Mouse (Mus musculus): ENCODE results near the gene A630095E13Rik. TPM values are rescaled to one million over a fixed set of nuclear protein-coding genes. Genes with fewer than 3 reads are reported as not detected.
"Not testable (repeated sequence)": the region's sequence is repeated elsewhere in the genome, so short reads cannot be mapped to it uniquely, and the experiment has no call there.

A630095E13Rik gene
- polyA plus RNA-seq (2012; ENCODE audit: insufficient read depth, insufficient read length, missing spikeins) = not detected in 2 replicates

GRCm38 (mm10) chr9:36643276-36643675 lies at the start of gene A630095E13Rik:
TSS of gene A630095E13Rik (minus strand) at chr9:36643376.
- not testable (repeated sequence) for H3K4me1 ChIP-seq (ENCODE audit: control insufficient read depth, insufficient read depth, low read length); H3K4me3 ChIP-seq (ENCODE audit: insufficient read depth, low read length); H3K27ac ChIP-seq (ENCODE audit: insufficient read depth, low read depth, low read length)

- H3K27ac ChIP-seq (ENCODE audit: insufficient read depth, low read depth, low read length) = no peak within 1 kb of the TSS
- no peaks in the 10 kb centered on the region for H3K4me1 ChIP-seq (ENCODE audit: control insufficient read depth, insufficient read depth, low read length)
- TF ChIP-seq CTCF (IDR thresholded peaks at IDR 0.05; ENCODE audit: low read depth, low read length) (no peak), POLR2A (IDR thresholded peaks at IDR 0.05; ENCODE audit: borderline replicate concordance, low read depth, low read length) (no peak)
- no peak within 1 kb of the TSS for H3K4me3 ChIP-seq (ENCODE audit: insufficient read depth, low read length)
Observed at GRCm38 (mm10) chr9:36692920-36693319, 49.7 kb upstream of the A630095E13Rik start, which contains the start of gene Acrv1. TSS of gene Acrv1 (plus strand) at chr9:36693220.

GRCm38 (mm10) chr9:36687329-36687728 lies 44.2 kb upstream of the A630095E13Rik start:
- TF ChIP-seq CTCF (IDR thresholded peaks at IDR 0.05; ENCODE audit: low read depth, low read length) (no peak), POLR2A (IDR thresholded peaks at IDR 0.05; ENCODE audit: borderline replicate concordance, low read depth, low read length) (no peak)
- Histone ChIP-seq H3K4me1 (ENCODE audit: control insufficient read depth, insufficient read depth, low read length) (no peaks in the 10 kb centered on the region), H3K4me3 (ENCODE audit: insufficient read depth, low read length) (no peak overlapping the region), H3K27ac (ENCODE audit: insufficient read depth, low read depth, low read length) (no peak overlapping the region)

- H3K4me3 ChIP-seq (ENCODE audit: insufficient read depth, low read length) = no peak overlapping the region
Observed at GRCm38 (mm10) chr9:36681424-36681823, 38.2 kb upstream of the A630095E13Rik start.

More at GRCm38 (mm10) chr9:36681424-36681823, 38.2 kb upstream of the A630095E13Rik start:
- Histone ChIP-seq H3K4me1 (ENCODE audit: control insufficient read depth, insufficient read depth, low read length) (no peaks in the 10 kb centered on the region), H3K27ac (ENCODE audit: insufficient read depth, low read depth, low read length) (no peak overlapping the region)
- no peak for TF ChIP-seq POLR2A (IDR thresholded peaks at IDR 0.05; ENCODE audit: borderline replicate concordance, low read depth, low read length)

Other genes with a start within 250 kb of the A630095E13Rik start
- not detected in 2 replicates for gene Gm7257, start 211.5 kb downstream of the A630095E13Rik start, polyA plus RNA-seq (2012; ENCODE audit: insufficient read depth, insufficient read length, missing spikeins)
- gene Gm9513, start 167.7 kb downstream of the A630095E13Rik start, polyA plus RNA-seq (2012; ENCODE audit: insufficient read depth, insufficient read length, missing spikeins) = not detected in 2 replicates
- not detected in 2 replicates for gene Gm5615, start 101.4 kb downstream of the A630095E13Rik start, polyA plus RNA-seq (2012; ENCODE audit: insufficient read depth, insufficient read length, missing spikeins)
- not detected in 2 replicates for gene Gm17689, start 60.7 kb downstream of the A630095E13Rik start, polyA plus RNA-seq (2012; ENCODE audit: insufficient read depth, insufficient read length, missing spikeins)
- not detected in 2 replicates for gene Acrv1, start 49.8 kb upstream of the A630095E13Rik start, polyA plus RNA-seq (2012; ENCODE audit: insufficient read depth, insufficient read length, missing spikeins)
- gene Chek1, start 83.7 kb upstream of the A630095E13Rik start, polyA plus RNA-seq (2012; ENCODE audit: insufficient read depth, insufficient read length, missing spikeins) = 6.2 and 8.3 TPM in 2 replicates
- 206 and 215 TPM in 2 replicates for gene Stt3a, start 124.3 kb upstream of the A630095E13Rik start, polyA plus RNA-seq (2012; ENCODE audit: insufficient read depth, insufficient read length, missing spikeins)
- 58.8 and 66.2 TPM in 2 replicates for gene Ei24, start 154.0 kb upstream of the A630095E13Rik start, polyA plus RNA-seq (2012; ENCODE audit: insufficient read depth, insufficient read length, missing spikeins)
- not detected in 2 replicates for gene Fez1, start 178.5 kb upstream of the A630095E13Rik start, polyA plus RNA-seq (2012; ENCODE audit: insufficient read depth, insufficient read length, missing spikeins)

All from bone marrow macrophage, adult 2 months (primary cell).